Mouse (Mus musculus) testis, adult 2 months (tissue): ENCODE measurements around the gene Abcg5.

Experiments
- CTCF ChIP-seq: fragments of 200-500 bp; IDR thresholded peaks from 2 replicates; pipeline ENCODE4 v1.5.1; 2012; ENCODE audit warnings: low read depth, mild to moderate bottlenecking, inconsistent platforms, low read length, moderate library complexity; ENCODE audit not compliant: control insufficient read depth, insufficient read depth, insufficient replicate concordance
- POLR2A ChIP-seq: fragments of 200-500 bp; IDR thresholded peaks from 2 replicates; pipeline ENCODE4 v1.6.1; 2012; ENCODE audit warnings: low read depth, mild to moderate bottlenecking, inconsistent platforms, low read length, moderate library complexity; ENCODE audit not compliant: control insufficient read depth

DNA sequence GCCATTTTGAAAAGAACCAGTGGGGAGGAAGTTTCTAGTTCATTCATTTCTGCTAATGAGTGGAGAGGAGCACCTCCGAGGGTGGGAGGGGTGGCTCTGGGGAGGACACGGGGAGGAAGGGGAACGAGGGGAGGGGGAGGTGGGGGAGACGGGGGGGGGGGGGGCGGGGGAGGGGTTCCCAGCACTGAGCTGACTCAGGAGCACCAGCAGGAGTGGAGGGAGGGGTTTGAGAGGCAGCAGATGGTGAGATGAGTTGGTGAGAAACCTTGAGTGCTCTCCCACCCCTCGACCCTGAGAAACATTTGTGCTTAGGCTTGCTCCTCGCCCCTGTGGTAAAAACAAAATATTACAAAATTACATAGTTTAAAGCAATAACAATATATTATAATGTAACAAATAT is 36.9 kb downstream of the Abcg5 start:
- TF ChIP-seq CTCF (no peak), POLR2A (no peak)
